ENCODE assay signal across 16 mouse cellular contexts in genomic region chr15:64031099-64031498, GRCm38 (mm10). TPM values are rescaled to one million over a fixed set of nuclear protein-coding genes. Genes with fewer than 3 reads are reported as not detected.
A peak's percentile ranks its signal among the peaks of the same experiment; 100 is the strongest.
DNase-seq lines count a peak whose midpoint lies in the region; ATAC-seq and TF ChIP-seq lines count a peak whose summit lies in the region.
"Had no signal": no experiment of that assay in that cellular context is flagged by ENCODE, and none has a peak within 500 bp of the region (broad histone marks: within the 10 kb centered on the region; RNA-seq: fewer than 3 reads in every experiment).

No protein-coding gene starts in this region.

- no peaks in the 10 kb centered on the region for H3K27me3 ChIP-seq in heart, embryonic 10.5 days (ENCODE audit: insufficient read depth, poor library complexity, severe bottlenecking)
- H3K27me3 ChIP-seq in lung, postnatal 0 days (replicated peaks; ENCODE audit: insufficient read depth, low read length): no peaks in the 10 kb centered on the region
- no peaks in the 10 kb centered on the region for H3K27me3 ChIP-seq in embryonic facial prominence, embryonic 10.5 days (replicated peaks; ENCODE audit: low read depth, poor library complexity, severe bottlenecking)
- H3K27me3 ChIP-seq: embryonic facial prominence, embryonic 12.5 days; forebrain, embryonic 13.5 days; liver, embryonic 15.5 days; midbrain, embryonic 12.5 days had no signal

- no peak for DNase-seq in heart, embryonic 10.5 days (ENCODE audit: low spot score)
- no peak for DNase-seq in heart, postnatal 4 days
- no peak for DNase-seq in lung, postnatal 0 days (ENCODE audit: low spot score)
- DNase-seq in lung, postnatal 14 days: no peak
- DNase-seq in embryonic facial prominence, embryonic 10.5 days (ENCODE audit: low spot score): no peak
- peak; percentile 36 for DNase-seq in lung, postnatal 36 days
- no peak for DNase-seq in frontal cortex, postnatal 14 days (ENCODE audit: low spot score in 2 of 2)
- no peak for DNase-seq in left cerebral cortex, adult 2 months (ENCODE audit: extremely low spot score in 1 of 2, low spot score in 2 of 2)
- DNase-seq: adrenal gland, postnatal 14 days; cerebellum, postnatal 25 days; heart, postnatal 14 days; kidney, adult 8-10 months had no signal

- H3K4me3 ChIP-seq in heart, embryonic 10.5 days: no peak overlapping the region
- H3K4me3 ChIP-seq in lung, postnatal 0 days (ENCODE audit: low read depth, low read length): no peak overlapping the region
- no peak overlapping the region for H3K4me3 ChIP-seq in embryonic facial prominence, embryonic 10.5 days
- no peak overlapping the region for H3K4me3 ChIP-seq in left cerebral cortex, adult 2 months
- H3K4me3 ChIP-seq: embryonic facial prominence, embryonic 12.5 days; forebrain, embryonic 13.5 days; liver, embryonic 15.5 days; midbrain, embryonic 12.5 days had no signal

- peak overlapping the region; percentile 59; the same call in 1 of the 2 replicates for H3K27ac ChIP-seq in heart, embryonic 10.5 days
- no peak overlapping the region for H3K27ac ChIP-seq in lung, postnatal 0 days (ENCODE audit: low read length)
- H3K27ac ChIP-seq in embryonic facial prominence, embryonic 10.5 days (replicated peaks): peak overlapping the region; percentile 48
- H3K27ac ChIP-seq in left cerebral cortex, adult 2 months: no peak overlapping the region
- H3K27ac ChIP-seq: embryonic facial prominence, embryonic 12.5 days; forebrain, embryonic 13.5 days; liver, embryonic 15.5 days; midbrain, embryonic 12.5 days had no signal

- H3K4me2 ChIP-seq in lung, postnatal 0 days (replicated peaks; ENCODE audit: low read depth, low read length): no peak overlapping the region
- H3K4me2 ChIP-seq: embryonic facial prominence, embryonic 12.5 days; forebrain, embryonic 13.5 days; liver, embryonic 15.5 days; midbrain, embryonic 12.5 days had no signal

- WGBS in heart, embryonic 10.5 days: 59% methylated on average over 5 of the region's 5 CpGs
- WGBS in lung, postnatal 0 days: 56% methylated on average over 5 of the region's 5 CpGs
- 52% methylated on average over 5 of the region's 5 CpGs for WGBS in embryonic facial prominence, embryonic 10.5 days

- no peaks in the 10 kb centered on the region for H3K36me3 ChIP-seq in heart, embryonic 10.5 days
- no peaks in the 10 kb centered on the region for H3K36me3 ChIP-seq in lung, postnatal 0 days (ENCODE audit: insufficient read depth, low read length)
- H3K36me3 ChIP-seq in embryonic facial prominence, embryonic 10.5 days (replicated peaks): no peaks in the 10 kb centered on the region
- H3K36me3 ChIP-seq: embryonic facial prominence, embryonic 12.5 days; liver, embryonic 15.5 days; midbrain, embryonic 12.5 days had no signal

- ATAC-seq in lung, postnatal 0 days: peak; percentile 40
- ATAC-seq: forebrain, embryonic 13.5 days had no signal

- H3K9ac ChIP-seq in lung, postnatal 0 days (replicated peaks; ENCODE audit: low read depth): no peak overlapping the region
- H3K9ac ChIP-seq: embryonic facial prominence, embryonic 12.5 days; forebrain, embryonic 13.5 days; liver, embryonic 15.5 days; midbrain, embryonic 12.5 days had no signal

- TF ChIP-seq EP300 in lung, postnatal 0 days (IDR thresholded peaks at IDR 0.05): no peak

- intact Hi-C loops in left cerebral cortex, adult 2 months (cut with DNase I): no loop called here

- TF ChIP-seq CTCF in lung, postnatal 0 days (IDR thresholded peaks at IDR 0.05): no peak
- TF ChIP-seq CTCF in left cerebral cortex, adult 2 months (IDR thresholded peaks at IDR 0.05): no peak

- H3K4me1 ChIP-seq in heart, embryonic 10.5 days: peaks cover 29% of the 10 kb centered on the region
- peaks cover 12% of the 10 kb centered on the region for H3K4me1 ChIP-seq in lung, postnatal 0 days (ENCODE audit: insufficient read depth, low read depth, low read length)
- H3K4me1 ChIP-seq in embryonic facial prominence, embryonic 10.5 days: peaks cover 33% of the 10 kb centered on the region

- no peaks in the 10 kb centered on the region for H3K9me3 ChIP-seq in heart, embryonic 10.5 days
- no peaks in the 10 kb centered on the region for H3K9me3 ChIP-seq in lung, postnatal 0 days (ENCODE audit: low read length)
- H3K9me3 ChIP-seq in embryonic facial prominence, embryonic 10.5 days: no peaks in the 10 kb centered on the region
- H3K9me3 ChIP-seq: embryonic facial prominence, embryonic 12.5 days; forebrain, embryonic 13.5 days; liver, embryonic 15.5 days; midbrain, embryonic 12.5 days had no signal

RNA-seq across cellular contexts. Expression of gene Fam49b, which starts 29.2 kb away (rescaled TPM):
- 60.7 and 64.9 TPM in 2 replicates for polyA plus RNA-seq in heart, embryonic 10.5 days (2016; fragmentation: Nextera tagmentation; extraction: Ambion mirVana)
- 10 to 100 TPM; 47.5 to 56.2 TPM for total RNA-seq in heart, postnatal 4 days (2021)
- 45.8 and 48.1 TPM in 2 replicates for polyA plus RNA-seq in lung, postnatal 0 days (2015; fragmentation: Nextera tagmentation; extraction: Ambion mirVana)
- 65.0 and 67.6 TPM in 2 replicates for polyA plus RNA-seq in embryonic facial prominence, embryonic 10.5 days (2016; fragmentation: Nextera tagmentation; extraction: Ambion mirVana)
- total RNA-seq in left cerebral cortex, adult 2 months (2021): 100 to 1,000 TPM; 168 to 189 TPM

Comparison
In these comparisons a context has a peak if more than half of its experiments do, and no peak if none do; other contexts are left out.
1. H3K27ac ChIP-seq: peak in heart, embryonic 10.5 days (single experiment) and embryonic facial prominence, embryonic 10.5 days (single experiment); none in lung, postnatal 0 days (single experiment) and left cerebral cortex, adult 2 months (single experiment).